Comparison of ENCODE assay signal across 18 mouse cellular contexts in genomic region chr7:46413959-46414725, GRCm38 (mm10). TPM values are rescaled to one million over a fixed set of nuclear protein-coding genes. Genes with fewer than 3 reads are reported as not detected.
"Had no signal": no experiment of that assay in that cellular context is flagged by ENCODE, and none has a peak within 500 bp of the region (broad histone marks: within the 10 kb centered on the region; RNA-seq: fewer than 3 reads in every experiment).

No protein-coding gene starts in this region.

- H3K4me1 ChIP-seq: limb, embryonic 10.5 days; liver, embryonic 15.5 days; midbrain, embryonic 12.5 days had no signal

- H3K4me2 ChIP-seq: liver, embryonic 11.5 days; liver, embryonic 15.5 days; midbrain, embryonic 12.5 days; neural tube, embryonic 13.5 days had no signal

- H3K27ac ChIP-seq: limb, embryonic 10.5 days; liver, embryonic 15.5 days; midbrain, embryonic 12.5 days; neural tube, embryonic 13.5 days had no signal

- H3K9me3 ChIP-seq: limb, embryonic 10.5 days; liver, embryonic 15.5 days; midbrain, embryonic 12.5 days; neural tube, embryonic 13.5 days had no signal

- DNase-seq: kidney, adult 8-10 months; kidney, postnatal 25 days; lung, adult 2 months; lung, postnatal 4 days; right cerebral cortex, postnatal 25 days; thymus, adult 2 months; thymus, postnatal 25 days had no signal

- H3K27me3 ChIP-seq: liver, embryonic 15.5 days; neural tube, embryonic 13.5 days had no signal

- ATAC-seq: lung, postnatal 0 days; midbrain, embryonic 16.5 days had no signal

- H3K9ac ChIP-seq: liver, embryonic 15.5 days; midbrain, embryonic 12.5 days; neural tube, embryonic 13.5 days had no signal

- H3K4me3 ChIP-seq: limb, embryonic 10.5 days; liver, embryonic 15.5 days; midbrain, embryonic 12.5 days; neural tube, embryonic 13.5 days had no signal

- H3K36me3 ChIP-seq: limb, embryonic 10.5 days; liver, embryonic 15.5 days; midbrain, embryonic 12.5 days; neural tube, embryonic 13.5 days had no signal

RNA-seq across cellular contexts. Expression of gene Kcnc1, which starts 17.8 kb away (rescaled TPM):
- polyA plus RNA-seq: kidney, embryonic 16.5 days; liver, embryonic 15.5 days had no signal

RNA-seq across cellular contexts. Expression of gene Myod1, which starts 37.9 kb away (rescaled TPM):
- total RNA-seq: layer of hippocampus, postnatal 10 days; left cerebral cortex, postnatal 14 days; megakaryocyte, adult 5-6 weeks had no signal
- polyA plus RNA-seq: lung, postnatal 0 days; midbrain, embryonic 12.5 days had no signal
